Mouse (Mus musculus): ENCODE results near the gene Limd2.

DNA sequence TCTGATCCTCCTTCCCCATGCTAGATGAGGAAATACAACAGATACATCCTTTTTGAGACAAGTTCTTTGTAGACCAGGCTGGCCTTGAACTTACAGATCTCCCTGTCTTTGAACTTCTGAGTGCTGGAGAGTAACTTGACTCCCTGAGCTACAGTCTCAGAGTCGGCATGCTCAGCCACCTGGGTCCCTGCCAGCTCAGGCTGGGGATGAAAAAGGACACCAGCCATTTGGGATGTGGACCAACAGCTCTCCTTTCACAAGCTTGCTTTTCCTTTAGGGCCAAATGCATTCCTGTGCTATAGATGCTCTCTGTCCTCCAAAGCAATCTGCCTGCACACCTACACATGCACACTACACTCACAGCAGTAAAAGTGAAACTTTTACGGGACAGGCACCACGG, 14.4 kb upstream of the Limd2 start:
- TF ChIP-seq GATA1 (IDR thresholded peaks at IDR 0.05; ENCODE audit: low read length) (no peak), TAL1 (IDR thresholded peaks at IDR 0.05; ENCODE audit: low read length) (no peak)
